Mouse (Mus musculus): ENCODE data around the gene Trim54.
A peak's percentile ranks its signal among the peaks of the same experiment; 100 is the strongest.

Trim54 gene

DNA sequence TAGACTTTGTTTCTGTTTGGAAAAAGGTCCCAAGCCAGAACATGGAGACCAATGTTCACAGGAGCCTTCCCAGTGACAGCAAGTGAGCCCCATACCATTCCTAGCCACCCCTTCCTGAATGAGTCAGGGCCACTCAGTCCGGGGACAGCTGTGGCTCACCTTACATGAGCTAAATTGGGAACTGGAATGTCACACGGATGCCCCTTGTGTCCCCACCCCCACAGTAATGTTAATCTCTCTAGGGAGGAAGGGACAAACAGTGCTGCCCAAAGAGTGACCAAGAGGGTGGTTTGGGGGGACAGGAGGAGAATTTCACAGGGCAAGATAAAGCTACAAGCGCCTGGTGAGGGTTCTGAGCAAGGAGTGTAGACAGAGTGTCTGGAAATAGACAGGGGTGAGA is at the start of gene Trim54:
Gene Trim54 (plus strand): TSS at position 359 of the 400 bp plus-strand sequence.
- no peak for DNase-seq (ENCODE audit: low spot score in 2 of 2)

DNA sequence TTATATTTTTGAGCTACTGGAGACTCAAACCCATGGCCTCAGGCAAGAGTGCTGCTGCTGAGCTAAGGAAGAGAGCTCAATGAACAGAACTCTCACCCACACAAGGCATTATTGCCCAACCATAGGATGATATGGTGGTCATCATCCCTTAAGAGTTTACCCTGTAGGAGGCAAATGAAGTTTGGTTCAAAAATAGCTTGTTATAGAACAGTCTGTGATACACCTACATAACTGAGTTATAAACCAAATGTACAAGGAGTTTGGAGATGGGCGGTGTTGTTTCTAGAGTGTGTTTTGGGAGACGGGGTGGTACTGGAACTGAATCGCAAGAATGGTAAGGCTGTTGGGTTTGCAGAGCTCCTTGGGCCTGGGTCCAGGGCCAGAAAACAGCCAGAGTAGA is 46.7 kb upstream of the Trim54 start:
- no peak for DNase-seq (ENCODE audit: low spot score in 2 of 2)

GRCm38 (mm10) chr5:31071059-31071458 is 45.5 kb upstream of the Trim54 start:
- no peak for DNase-seq (ENCODE audit: low spot score in 2 of 2)

DNA sequence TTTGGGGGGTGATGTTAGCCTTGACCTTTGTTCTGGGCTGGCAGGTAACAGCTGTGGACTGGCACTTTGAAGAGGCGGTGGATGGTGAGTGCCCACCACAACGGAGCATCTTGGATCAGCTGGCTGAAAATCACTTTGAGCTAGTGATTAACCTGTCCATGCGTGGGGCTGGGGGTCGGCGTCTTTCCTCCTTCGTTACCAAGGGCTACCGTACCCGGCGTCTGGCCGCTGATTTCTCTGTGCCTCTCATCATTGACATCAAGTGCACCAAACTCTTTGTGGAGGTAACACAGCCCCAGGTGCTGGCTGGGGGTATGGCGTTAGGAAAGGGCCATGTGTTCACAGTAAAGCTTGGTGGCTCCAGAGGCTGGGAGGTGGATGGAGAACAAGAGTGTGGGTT is 44.7 kb upstream of the Trim54 start:
- DNase-seq (ENCODE audit: low spot score in 2 of 2), result no peak

DNA sequence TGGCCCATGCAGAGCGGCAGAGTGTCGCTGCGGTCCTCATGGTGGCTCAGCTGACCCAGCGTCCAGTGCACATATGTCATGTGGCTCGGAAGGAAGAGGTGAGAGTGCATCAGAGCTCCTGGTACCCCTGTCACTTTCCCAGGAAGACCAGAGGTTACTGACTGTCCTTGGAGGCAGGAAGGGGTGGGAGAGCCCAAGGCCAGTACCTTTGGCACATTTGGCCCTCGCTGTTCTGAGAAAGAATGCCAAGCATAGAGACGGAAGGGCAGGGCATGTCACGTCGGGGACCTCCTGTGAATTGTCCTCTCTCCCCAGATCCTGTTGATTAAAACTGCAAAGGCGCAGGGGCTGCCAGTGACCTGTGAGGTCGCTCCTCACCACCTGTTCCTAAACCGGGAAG is 43.3 kb upstream of the Trim54 start:
- DNase-seq (ENCODE audit: low spot score in 2 of 2), result no peak

DNA sequence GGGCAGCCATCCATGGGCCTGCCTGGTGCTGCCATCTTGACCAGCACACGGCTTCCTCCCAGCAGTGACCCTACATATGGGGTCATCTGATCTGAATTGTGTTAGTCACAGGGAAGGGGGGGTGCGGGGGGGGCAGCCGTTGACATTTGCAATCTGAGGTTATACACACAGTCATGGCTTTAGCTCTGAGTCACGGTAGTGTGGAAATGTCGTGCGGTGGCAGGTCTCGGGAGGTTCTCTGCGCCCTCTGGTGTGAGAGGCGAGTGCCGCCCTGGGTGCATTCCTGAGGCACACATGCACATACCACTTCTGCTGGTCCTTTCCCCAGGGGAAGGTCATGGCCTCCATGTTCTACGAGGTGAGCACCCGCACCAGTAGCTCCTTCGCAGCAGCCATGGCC is 40.2 kb upstream of the Trim54 start:
- DNase-seq (ENCODE audit: low spot score in 2 of 2), result no peak

DNA sequence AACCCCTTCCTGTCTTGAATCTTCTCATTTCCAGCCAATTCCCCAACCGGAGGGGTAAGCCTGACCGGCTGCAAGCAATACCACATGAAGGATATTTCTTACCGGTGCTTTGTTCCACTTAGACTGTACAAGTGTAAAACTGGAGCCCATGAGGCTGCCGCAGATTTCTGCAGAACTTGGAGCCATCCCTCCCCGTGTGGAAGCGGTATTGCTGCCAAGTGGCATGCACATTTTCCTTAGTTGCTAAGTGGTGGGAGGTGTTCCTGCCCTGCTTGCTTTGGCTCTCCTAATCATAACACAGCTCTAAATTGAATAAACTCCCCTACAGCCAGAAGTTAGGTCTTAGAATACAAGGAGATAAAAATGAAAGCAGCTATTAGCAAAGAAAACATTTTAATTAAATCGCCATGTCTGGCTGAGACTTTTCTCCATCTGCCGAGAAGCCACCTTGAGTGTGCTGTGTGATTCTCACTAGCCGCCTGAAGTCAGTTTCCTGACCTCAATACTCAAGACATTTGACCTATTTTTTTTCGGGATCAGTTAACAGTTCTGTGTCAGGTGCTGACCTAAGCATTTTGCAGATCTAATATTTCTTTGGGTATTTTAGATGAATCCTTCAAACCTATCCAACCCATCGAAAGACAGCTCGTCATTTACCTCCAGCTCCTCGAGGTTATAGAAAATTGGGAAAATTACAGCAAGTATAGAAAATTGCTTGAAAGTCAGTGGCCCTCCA is 36.3 kb upstream of the Trim54 start:
- DNase-seq (ENCODE audit: low spot score in 2 of 2), result no peak

GRCm38 (mm10) chr5:31080795-31081164 is 35.7 kb upstream of the Trim54 start:
- no peak for DNase-seq (ENCODE audit: low spot score in 2 of 2)

DNA sequence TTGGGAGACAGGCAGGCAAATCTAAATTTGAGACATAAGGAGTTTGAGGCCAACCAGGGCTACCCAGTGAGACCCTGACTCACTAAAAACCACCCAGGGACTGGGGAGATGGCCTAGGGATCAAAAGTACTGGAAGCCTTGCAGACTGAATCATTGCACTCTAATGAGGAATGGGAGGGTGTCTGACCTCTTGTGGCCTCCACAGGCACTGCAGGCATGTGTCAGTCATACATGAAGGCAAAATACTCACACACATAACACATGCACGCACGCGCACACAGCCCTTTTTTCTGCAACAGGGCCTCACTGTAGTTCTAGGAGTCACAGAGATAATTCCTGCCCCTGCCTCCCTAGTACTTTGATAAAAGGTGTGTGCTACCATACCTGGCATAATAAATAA is 35.1 kb upstream of the Trim54 start:
- peak in 1 of 2 experiments; percentile 65 for DNase-seq (ENCODE audit: low spot score in 2 of 2)

DNA sequence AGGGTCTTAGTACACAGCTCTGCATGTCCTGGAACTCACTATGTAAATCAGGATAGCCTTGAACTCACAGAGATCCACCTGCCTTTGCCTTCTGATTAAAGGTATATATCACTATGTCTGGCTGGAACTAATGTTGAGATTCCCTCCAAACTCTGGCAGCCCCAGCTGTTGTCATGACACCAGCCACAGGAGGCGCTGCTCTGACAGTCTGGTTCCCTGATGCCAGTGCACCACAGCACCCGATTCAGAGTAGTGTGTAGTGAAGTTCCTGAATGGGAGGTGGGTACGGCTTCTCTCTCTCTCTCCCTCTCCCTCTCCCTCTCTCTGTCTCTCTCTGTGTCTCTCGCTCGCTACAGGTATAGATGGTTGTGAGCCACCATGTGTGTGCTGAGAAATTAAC is 34.2 kb upstream of the Trim54 start:
- DNase-seq (ENCODE audit: low spot score in 2 of 2), result peak; percentile 73 to 87

GRCm38 (mm10) chr5:31082935-31083625 is 33.4 kb upstream of the Trim54 start:
- no peak for DNase-seq (ENCODE audit: low spot score in 2 of 2)

GRCm38 (mm10) chr5:31083949-31084348 is 32.6 kb upstream of the Trim54 start:
- no peak for DNase-seq (ENCODE audit: low spot score in 2 of 2)

- no peak for DNase-seq (ENCODE audit: low spot score in 2 of 2)
Observed at GRCm38 (mm10) chr5:31086606-31087005, 29.9 kb upstream of the Trim54 start.

GRCm38 (mm10) chr5:31087131-31087530 is 29.4 kb upstream of the Trim54 start:
- no peak for DNase-seq (ENCODE audit: low spot score in 2 of 2)

DNA sequence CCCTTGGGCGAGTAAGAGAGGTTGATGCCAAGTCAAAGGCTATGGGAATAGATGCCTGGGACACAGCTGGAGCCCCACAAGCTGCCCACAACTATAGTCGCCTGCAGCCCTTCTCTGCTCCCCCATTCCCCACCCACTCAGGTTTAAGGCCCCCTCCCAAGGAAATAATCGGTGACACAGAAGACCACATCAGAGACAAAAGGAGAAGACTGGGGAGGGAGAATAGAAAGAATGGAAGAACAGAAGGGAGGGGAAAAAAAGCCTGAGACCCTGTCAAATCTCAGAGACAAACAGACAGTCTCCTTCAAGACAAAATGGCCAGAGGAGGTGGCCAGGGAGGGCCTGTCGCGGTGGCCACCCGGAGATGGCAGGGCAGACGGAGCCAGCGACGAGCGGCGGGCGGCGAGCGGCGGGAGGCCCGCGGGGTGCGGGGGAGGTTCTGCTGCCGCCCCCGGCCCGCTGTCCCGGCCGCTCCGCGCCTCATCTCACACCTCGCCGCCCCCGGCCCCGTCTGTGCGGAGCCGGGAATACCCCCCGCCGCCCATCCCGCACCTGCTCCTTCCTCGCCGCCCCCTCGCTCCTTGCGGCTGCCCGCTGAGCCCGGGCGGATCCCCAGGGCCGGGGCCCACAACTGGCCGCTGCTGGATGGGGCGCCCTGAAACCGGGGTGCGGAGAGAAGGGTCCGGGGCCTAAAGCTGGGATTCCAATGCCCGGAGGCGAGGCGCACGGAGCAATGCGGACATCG is 24.1 kb upstream of the Trim54 start:
- DNase-seq (ENCODE audit: low spot score in 2 of 2), result no peak

DNA sequence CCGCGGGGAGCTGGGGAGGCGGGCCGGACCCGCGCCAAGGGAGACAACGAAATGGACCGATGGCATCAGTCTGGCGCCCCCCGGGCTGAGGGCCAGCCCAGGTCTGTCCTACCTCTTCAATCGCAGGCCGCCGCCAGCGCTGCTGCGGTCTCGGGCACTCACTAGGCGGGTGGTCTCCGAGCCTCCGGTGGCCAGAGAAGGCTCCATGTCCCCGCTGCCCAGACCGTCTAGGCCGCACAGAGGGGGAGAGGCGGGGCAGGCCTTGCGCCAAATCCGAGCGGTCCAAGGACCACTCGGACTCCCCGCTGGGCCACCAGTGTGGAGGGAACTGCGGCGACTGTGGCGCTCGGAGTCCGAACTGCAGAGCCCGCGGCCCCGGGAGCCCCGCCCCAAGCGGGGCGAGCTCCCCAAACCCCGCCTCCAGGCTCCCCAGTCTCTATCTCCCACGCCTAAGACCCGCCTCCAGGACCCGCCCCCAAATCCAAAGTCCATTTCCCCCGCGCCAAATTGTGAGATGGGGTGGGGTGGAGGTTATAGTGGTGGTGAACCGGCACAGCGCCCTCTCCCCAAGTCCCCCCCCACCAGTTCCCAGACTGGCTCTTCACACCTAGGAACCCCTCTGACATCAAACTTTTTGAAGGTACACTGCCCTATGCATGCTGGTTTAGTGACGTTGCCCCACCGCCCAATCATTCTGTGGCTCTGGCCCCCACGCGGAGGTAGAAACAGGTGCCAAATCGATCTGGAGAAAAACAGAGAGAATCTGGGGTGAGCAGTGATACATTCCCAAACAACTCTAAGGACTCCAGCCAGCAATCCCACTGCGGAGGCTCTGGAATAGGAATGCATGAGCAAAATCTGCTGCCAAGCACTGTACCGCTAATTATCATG is 23.1 kb upstream of the Trim54 start:
- no peak for DNase-seq (ENCODE audit: low spot score in 2 of 2)

GRCm38 (mm10) chr5:31094100-31094798 is 22.3 kb upstream of the Trim54 start:
- no peak for DNase-seq (ENCODE audit: low spot score in 2 of 2)

GRCm38 (mm10) chr5:31094799-31095691 is 21.5 kb upstream of the Trim54 start:
- peak; percentile 49 to 76 for DNase-seq (ENCODE audit: low spot score in 2 of 2)

DNA sequence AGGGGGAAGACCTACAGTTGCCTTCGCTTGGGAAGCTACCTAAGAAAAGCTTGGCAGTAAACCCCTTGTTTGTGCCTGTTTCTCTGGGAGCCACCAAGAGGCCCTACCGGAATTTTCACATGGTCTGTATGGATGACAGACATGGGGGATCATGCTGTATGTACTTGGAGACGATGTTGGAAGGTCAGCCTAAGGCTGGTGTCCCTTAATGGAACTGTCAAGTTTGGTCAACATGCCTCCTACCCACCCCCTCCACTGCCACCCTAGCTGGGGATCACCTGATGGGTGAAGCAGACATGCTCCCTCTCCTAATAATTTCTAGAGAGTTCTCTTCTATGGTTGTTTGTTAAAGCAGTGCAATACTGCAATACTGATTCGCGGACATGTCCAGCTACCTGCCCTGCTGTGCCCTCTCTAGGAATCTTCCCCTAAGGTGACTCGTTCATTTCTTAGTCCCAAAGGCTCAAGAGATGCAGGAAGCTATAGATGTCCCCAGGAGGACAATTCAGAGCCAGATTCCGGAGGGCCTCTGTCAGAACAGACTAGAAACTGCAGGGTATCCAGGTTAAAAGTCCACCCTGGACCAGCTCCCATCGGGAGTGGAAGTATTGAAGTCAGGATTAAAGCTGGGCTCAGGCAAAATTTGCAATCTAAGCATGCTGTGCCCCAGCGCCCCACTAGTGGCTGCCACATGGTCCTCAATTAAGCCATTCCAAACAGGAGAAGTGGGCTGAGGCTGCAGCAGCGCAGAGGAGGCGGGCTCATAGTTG is 20.6 kb upstream of the Trim54 start:
- DNase-seq (ENCODE audit: low spot score in 2 of 2), result no peak
